Mouse (Mus musculus): ENCODE data around the gene Hmgcs2. TPM values are rescaled to one million over a fixed set of nuclear protein-coding genes. Genes with fewer than 3 reads are reported as not detected.

Gene Hmgcs2
- total RNA-seq, 1 experiment from 2014 or later: not detected

Other genes starting within 250 kb of the Hmgcs2 start
- 2.9 and 3.0 TPM in 2 replicates for gene Adam30, start 119.8 kb upstream of the Hmgcs2 start, total RNA-seq (2017)
- not detected in 2 replicates for gene Reg4, start 58.3 kb upstream of the Hmgcs2 start, total RNA-seq (2017)
- 42.2 and 71.1 TPM in 2 replicates for gene Phgdh, start 59.6 kb downstream of the Hmgcs2 start, total RNA-seq (2017)
- gene Zfp697, start 102.0 kb downstream of the Hmgcs2 start, total RNA-seq (2017): 0.12 TPM in 1 of 2 replicates, not detected in the other
- gene Gm4450, start 176.7 kb downstream of the Hmgcs2 start, total RNA-seq (2017): not detected in 2 replicates
- not detected in 2 replicates for gene Hsd3b4, start 230.1 kb downstream of the Hmgcs2 start, total RNA-seq (2017)

Data from neutrophil, adult 5-6 weeks (primary cell).